Mouse (Mus musculus): ENCODE measurements around the gene Gpcpd1. TPM values are rescaled to one million over a fixed set of nuclear protein-coding genes. Genes with fewer than 3 reads are reported as not detected.

Gene Gpcpd1
- polyA plus RNA-seq, 1 experiment from 2014 or later = 54.7 TPM

GRCm38 (mm10) chr2:132514353-132514752, 73.2 kb downstream of the Gpcpd1 start:
- no peak overlapping the region for H3K4me3 ChIP-seq
- H3K4me1 ChIP-seq = peaks cover 13% of the 10 kb centered on the region; the same call in 1 of the 2 replicates
- no peak for ATAC-seq (ENCODE audit: insufficient number of reproducible peaks, insufficient read depth, low FRiP score, low TSS enrichment, low read depth)
- H3K9ac ChIP-seq = no peak overlapping the region
- H3K27ac ChIP-seq = no peak overlapping the region
- no peaks in the 10 kb centered on the region for H3K9me3 ChIP-seq
- whole genome bisulfite sequencing = 61% methylated on average over 6 of the region's 6 CpGs
- no peaks in the 10 kb centered on the region for H3K27me3 ChIP-seq
- H3K36me3 ChIP-seq = no peaks in the 10 kb centered on the region
- no peak overlapping the region for H3K4me2 ChIP-seq

- no peaks in the 10 kb centered on the region for H3K27me3 ChIP-seq
- H3K36me3 ChIP-seq = no peaks in the 10 kb centered on the region
- no peak overlapping the region for H3K4me3 ChIP-seq
- H3K9me3 ChIP-seq = no peaks in the 10 kb centered on the region
- H3K4me1 ChIP-seq = peaks cover 13% of the 10 kb centered on the region; the same call in 1 of the 2 replicates
- H3K4me2 ChIP-seq = no peak overlapping the region
- no peak overlapping the region for H3K9ac ChIP-seq
- no peak for ATAC-seq (ENCODE audit: insufficient number of reproducible peaks, insufficient read depth, low FRiP score, low TSS enrichment, low read depth)
- no peak overlapping the region for H3K27ac ChIP-seq
- 71% methylated on average over 12 of the region's 12 CpGs for WGBS
These were observed 74.0 kb downstream of the Gpcpd1 start for GRCm38 (mm10) chr2:132513371-132514181.

GRCm38 (mm10) chr2:132512977-132513351, 74.6 kb downstream of the Gpcpd1 start:
- no peak for ATAC-seq (ENCODE audit: insufficient number of reproducible peaks, insufficient read depth, low FRiP score, low TSS enrichment, low read depth)
- no peaks in the 10 kb centered on the region for H3K27me3 ChIP-seq
- no peaks in the 10 kb centered on the region for H3K9me3 ChIP-seq
- H3K27ac ChIP-seq = no peak overlapping the region
- 52% methylated on average over 11 of the region's 11 CpGs for WGBS
- no peak overlapping the region for H3K4me3 ChIP-seq
- H3K4me2 ChIP-seq = peak overlapping the region; percentile 39
- no peaks in the 10 kb centered on the region for H3K36me3 ChIP-seq
- H3K9ac ChIP-seq = 0 out of 2 replicates have a peak overlapping the region, but pooled peaks have one; percentile 27
- H3K4me1 ChIP-seq = peaks cover 7% of the 10 kb centered on the region; the same call in 1 of the 2 replicates

- 0 out of 2 replicates have a peak overlapping the region, but pooled peaks have one; percentile 27 for H3K9ac ChIP-seq
- WGBS = 43% methylated on average over 19 of the region's 19 CpGs
- no peaks in the 10 kb centered on the region for H3K27me3 ChIP-seq
- H3K4me2 ChIP-seq = peak overlapping the region; percentile 39
- ATAC-seq (ENCODE audit: insufficient number of reproducible peaks, insufficient read depth, low FRiP score, low TSS enrichment, low read depth) = peak; percentile 17; the same call in 1 of the 2 replicates
- 0 out of 2 replicates have a peak overlapping the region, but pooled peaks have one; percentile 10 for H3K4me3 ChIP-seq
- H3K9me3 ChIP-seq = no peaks in the 10 kb centered on the region
- no peaks in the 10 kb centered on the region for H3K36me3 ChIP-seq
- H3K27ac ChIP-seq = no peak overlapping the region
- peaks cover 9% of the 10 kb centered on the region for H3K4me1 ChIP-seq
These were observed 75.2 kb downstream of the Gpcpd1 start for GRCm38 (mm10) chr2:132512051-132512976.

GRCm38 (mm10) chr2:132511011-132511818, 76.3 kb downstream of the Gpcpd1 start:
- Histone ChIP-seq H3K27me3 (no peaks in the 10 kb centered on the region), H3K9me3 (no peaks in the 10 kb centered on the region), H3K4me2 (no peak overlapping the region), H3K27ac (no peak overlapping the region), H3K4me1 (peaks cover 14% of the 10 kb centered on the region), H3K36me3 (no peaks in the 10 kb centered on the region), H3K4me3 (no peak overlapping the region), H3K9ac (no peak overlapping the region)
- ATAC-seq (ENCODE audit: insufficient number of reproducible peaks, insufficient read depth, low FRiP score, low TSS enrichment, low read depth) = no peak
- 97% methylated on average over 5 of the region's 7 CpGs for WGBS

- 91% methylated on average over 1 of the region's 1 CpGs for WGBS
- no peaks in the 10 kb centered on the region for H3K36me3 ChIP-seq
These were observed 77.8 kb downstream of the Gpcpd1 start for GRCm38 (mm10) chr2:132509714-132510113.

GRCm38 (mm10) chr2:132509261-132509660, 78.3 kb downstream of the Gpcpd1 start:
- Histone ChIP-seq H3K9me3 (no peaks in the 10 kb centered on the region), H3K36me3 (no peaks in the 10 kb centered on the region), H3K27ac (no peak overlapping the region), H3K9ac (no peak overlapping the region), H3K4me3 (no peak overlapping the region), H3K4me1 (peaks cover 14% of the 10 kb centered on the region), H3K4me2 (no peak overlapping the region), H3K27me3 (no peaks in the 10 kb centered on the region)
- ATAC-seq (ENCODE audit: insufficient number of reproducible peaks, insufficient read depth, low FRiP score, low TSS enrichment, low read depth) = no peak
- WGBS = 77% methylated on average over 9 of the region's 9 CpGs

More at GRCm38 (mm10) chr2:132509714-132510113, 77.8 kb downstream of the Gpcpd1 start:
- H3K9me3 ChIP-seq = no peaks in the 10 kb centered on the region
- H3K4me1 ChIP-seq = peaks cover 14% of the 10 kb centered on the region
- no peak overlapping the region for H3K4me3 ChIP-seq
- H3K4me2 ChIP-seq = no peak overlapping the region
- no peaks in the 10 kb centered on the region for H3K27me3 ChIP-seq
- ATAC-seq (ENCODE audit: insufficient number of reproducible peaks, insufficient read depth, low FRiP score, low TSS enrichment, low read depth) = no peak
- H3K27ac ChIP-seq = no peak overlapping the region
- no peak overlapping the region for H3K9ac ChIP-seq

GRCm38 (mm10) chr2:132507521-132507920, 80.0 kb downstream of the Gpcpd1 start:
- peaks cover 9% of the 10 kb centered on the region for H3K4me1 ChIP-seq
- H3K9ac ChIP-seq = no peak overlapping the region
- no peak overlapping the region for H3K4me3 ChIP-seq
- H3K27ac ChIP-seq = no peak overlapping the region
- 50% methylated on average over 6 of the region's 6 CpGs for WGBS
- no peak for ATAC-seq (ENCODE audit: insufficient number of reproducible peaks, insufficient read depth, low FRiP score, low TSS enrichment, low read depth)
- H3K4me2 ChIP-seq = peak overlapping the region; percentile 40
- no peaks in the 10 kb centered on the region for H3K9me3 ChIP-seq
- no peaks in the 10 kb centered on the region for H3K27me3 ChIP-seq
- no peaks in the 10 kb centered on the region for H3K36me3 ChIP-seq

GRCm38 (mm10) chr2:132507091-132507490, 80.4 kb downstream of the Gpcpd1 start:
- Histone ChIP-seq H3K9me3 (no peaks in the 10 kb centered on the region), H3K4me2 (peak overlapping the region; percentile 40), H3K36me3 (no peaks in the 10 kb centered on the region), H3K27me3 (no peaks in the 10 kb centered on the region), H3K27ac (no peak overlapping the region), H3K4me3 (no peak overlapping the region), H3K9ac (no peak overlapping the region), H3K4me1 (peaks cover 7% of the 10 kb centered on the region)
- 27% methylated on average over 14 of the region's 14 CpGs for WGBS
- ATAC-seq (ENCODE audit: insufficient number of reproducible peaks, insufficient read depth, low FRiP score, low TSS enrichment, low read depth) = no peak

GRCm38 (mm10) chr2:132505828-132506227, 81.7 kb downstream of the Gpcpd1 start:
- no peaks in the 10 kb centered on the region for H3K27me3 ChIP-seq
- H3K9ac ChIP-seq = no peak overlapping the region
- ATAC-seq (ENCODE audit: insufficient number of reproducible peaks, insufficient read depth, low FRiP score, low TSS enrichment, low read depth) = no peak
- no peak overlapping the region for H3K27ac ChIP-seq
- no peaks in the 10 kb centered on the region for H3K9me3 ChIP-seq
- no peaks in the 10 kb centered on the region for H3K36me3 ChIP-seq
- H3K4me3 ChIP-seq = no peak overlapping the region
- WGBS = 87% methylated on average over 6 of the region's 6 CpGs
- H3K4me2 ChIP-seq = no peak overlapping the region
- H3K4me1 ChIP-seq = peaks cover 7% of the 10 kb centered on the region

GRCm38 (mm10) chr2:132498344-132498743, 89.2 kb downstream of the Gpcpd1 start:
- Histone ChIP-seq H3K9ac (no peak overlapping the region), H3K4me3 (no peak overlapping the region), H3K4me2 (no peak overlapping the region), H3K9me3 (no peaks in the 10 kb centered on the region), H3K36me3 (no peaks in the 10 kb centered on the region), H3K27ac (no peak overlapping the region), H3K4me1 (no peaks in the 10 kb centered on the region), H3K27me3 (no peaks in the 10 kb centered on the region)
- no peak for ATAC-seq (ENCODE audit: insufficient number of reproducible peaks, insufficient read depth, low FRiP score, low TSS enrichment, low read depth)
- 75% methylated on average over 3 of the region's 3 CpGs for WGBS

Measured in embryonic facial prominence, embryonic 13.5 days (tissue).